Mouse (Mus musculus) olfactory bulb, adult 2 months (tissue): ENCODE results near the gene Racgap1.

Experiments
- CTCF ChIP-seq: fragments of 200-500 bp; IDR thresholded peaks from 2 replicates; pipeline ENCODE4 v1.5.1; 2012; ENCODE audit warnings: low read depth, mild to moderate bottlenecking, low read length, moderate library complexity; ENCODE audit not compliant: insufficient read depth
- POLR2A ChIP-seq: fragments of 200-500 bp; IDR thresholded peaks from 2 replicates; pipeline ENCODE4 v1.6.1; 2012; ENCODE audit warnings: mild to moderate bottlenecking, low read depth, low read length, moderate library complexity; ENCODE audit not compliant: insufficient read depth

- TF ChIP-seq CTCF, result no peak
- TF ChIP-seq POLR2A, result no peak
Observed at GRCm38 (mm10) chr15:99583463-99584344, 67.8 kb downstream of the Racgap1 start.
